Mouse (Mus musculus) olfactory bulb, adult 2 months (tissue): ENCODE data around the gene Sugp2. TPM values are rescaled to one million over a fixed set of nuclear protein-coding genes. Genes with fewer than 3 reads are reported as not detected.
"Not testable (repeated sequence)": the region's sequence is repeated elsewhere in the genome, so short reads cannot be mapped to it uniquely, and the experiment has no call there.

ENCODE experiments used
- H3K27ac ChIP-seq: fragments of 200-500 bp; 2 replicates; pipeline ENCODE4 v1.5.1; 2012; ENCODE audit warnings: low read depth, low read length; ENCODE audit not compliant: insufficient read depth
- H3K4me1 ChIP-seq: fragments of 200-500 bp; 2 replicates; pipeline ENCODE4 v1.6.1; 2012; ENCODE audit warnings: low read length; ENCODE audit not compliant: control insufficient read depth, insufficient read depth
- H3K4me3 ChIP-seq: fragments of 200-500 bp; 2 replicates; pipeline ENCODE4 v1.5.1; 2012; ENCODE audit warnings: mild to moderate bottlenecking, low read depth, low read length, moderate library complexity; ENCODE audit not compliant: insufficient read depth
- CTCF ChIP-seq: fragments of 200-500 bp; IDR thresholded peaks from 2 replicates; pipeline ENCODE4 v1.5.1; 2012; ENCODE audit warnings: low read depth, mild to moderate bottlenecking, low read length, moderate library complexity; ENCODE audit not compliant: insufficient read depth
- POLR2A ChIP-seq: fragments of 200-500 bp; IDR thresholded peaks from 2 replicates; pipeline ENCODE4 v1.6.1; 2012; ENCODE audit warnings: mild to moderate bottlenecking, low read depth, low read length, moderate library complexity; ENCODE audit not compliant: insufficient read depth
- WGBS: fragments of 180-500 bp; shearing (Covaris S2); methylation state at CpG from one replicate; pipeline ENCODE4 v1.1.7; 2018; 5-methylcytosine and 5-hydroxymethylcytosine counted together
- polyA plus RNA-seq: library from polyadenylated mRNA; stranded (reverse); fragments of >200 nt; gene quantifications from 2 replicates; pipeline ENCODE4 v1.2.4, GENCODE M21; 2012; ENCODE audit warnings: low replicate concordance; ENCODE audit not compliant: missing spikeins, insufficient read depth, insufficient read length

Sugp2 gene
- polyA plus RNA-seq, 1 experiment: not detected

DNA sequence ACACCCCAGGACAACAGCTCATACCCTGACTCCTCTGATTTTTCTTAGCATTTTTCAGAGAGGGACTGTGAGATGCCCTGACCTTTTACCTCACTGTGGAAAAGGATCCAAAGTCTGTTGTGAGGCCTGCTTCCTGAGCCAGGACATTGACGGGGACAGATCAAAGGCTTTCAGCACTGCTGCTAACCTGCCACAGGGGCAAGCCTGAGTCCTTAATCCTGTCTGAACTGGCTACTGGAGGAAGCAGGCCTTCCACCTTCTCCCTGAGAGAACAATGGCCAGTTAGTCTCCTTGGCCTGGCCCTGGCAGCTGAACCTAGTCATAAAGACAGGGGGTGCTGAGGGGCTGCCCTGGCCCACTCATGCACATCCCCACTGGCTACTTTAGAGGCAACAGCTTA is 25.9 kb upstream of the Sugp2 start:
- WGBS: 62% methylated on average over 1 of the region's 1 CpGs
- H3K27ac ChIP-seq: no peak overlapping the region
- H3K4me3 ChIP-seq: no peak overlapping the region
- no peak for TF ChIP-seq CTCF
- TF ChIP-seq POLR2A: no peak
- peaks cover 10% of the 10 kb centered on the region for H3K4me1 ChIP-seq

DNA sequence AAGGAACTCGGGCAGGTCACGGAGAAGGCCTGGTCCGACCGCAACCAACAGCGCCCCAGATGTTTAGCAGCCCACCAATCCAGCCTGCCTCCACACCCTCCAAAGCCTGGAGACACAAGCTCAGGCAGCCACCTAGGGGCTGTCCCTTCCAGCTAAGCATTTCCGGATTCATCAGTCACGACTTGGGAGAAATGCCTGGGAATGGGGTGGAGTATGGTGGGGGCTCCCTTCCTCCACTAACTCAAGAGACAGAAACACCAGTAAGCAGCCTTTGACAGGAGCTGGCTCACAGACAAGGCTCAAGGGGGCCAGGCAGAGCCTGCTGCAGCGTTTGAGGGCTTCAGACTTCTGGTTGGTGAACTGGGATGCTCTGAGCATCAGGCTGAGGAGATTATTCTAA is 23.5 kb upstream of the Sugp2 start:
- H3K4me3 ChIP-seq: peak overlapping the region; percentile 6; the same call in 1 of the 2 replicates
- WGBS: 24% methylated on average over 8 of the region's 8 CpGs
- TF ChIP-seq CTCF (no peak), POLR2A (no peak)
- peaks cover 6% of the 10 kb centered on the region for H3K4me1 ChIP-seq
- no peak overlapping the region for H3K27ac ChIP-seq

DNA sequence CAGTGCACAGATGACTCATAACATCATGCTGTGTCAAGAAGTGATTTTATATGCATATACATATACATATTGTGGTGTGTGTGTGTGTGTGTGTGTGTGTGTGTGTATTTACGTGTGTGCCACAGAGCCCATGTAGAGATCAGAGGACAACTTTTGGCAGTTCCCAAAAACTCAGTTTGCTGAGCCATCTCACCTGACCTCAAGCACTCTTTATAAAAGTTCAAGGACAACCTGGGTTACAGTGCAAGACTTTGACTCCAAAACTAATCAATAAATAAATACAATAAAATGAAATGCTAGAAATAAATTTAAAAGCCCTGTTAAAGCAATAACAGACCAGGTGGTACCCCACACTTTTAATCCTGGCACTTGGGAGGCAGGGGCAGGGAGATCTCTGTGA is 22.8 kb upstream of the Sugp2 start:
- peaks cover 6% of the 10 kb centered on the region for H3K4me1 ChIP-seq
- H3K4me3 ChIP-seq: peak overlapping the region; percentile 73
- TF ChIP-seq POLR2A: no peak
- TF ChIP-seq CTCF: no peak
- H3K27ac ChIP-seq: no peak overlapping the region
- 58% methylated on average over 1 of the region's 1 CpGs for WGBS

DNA sequence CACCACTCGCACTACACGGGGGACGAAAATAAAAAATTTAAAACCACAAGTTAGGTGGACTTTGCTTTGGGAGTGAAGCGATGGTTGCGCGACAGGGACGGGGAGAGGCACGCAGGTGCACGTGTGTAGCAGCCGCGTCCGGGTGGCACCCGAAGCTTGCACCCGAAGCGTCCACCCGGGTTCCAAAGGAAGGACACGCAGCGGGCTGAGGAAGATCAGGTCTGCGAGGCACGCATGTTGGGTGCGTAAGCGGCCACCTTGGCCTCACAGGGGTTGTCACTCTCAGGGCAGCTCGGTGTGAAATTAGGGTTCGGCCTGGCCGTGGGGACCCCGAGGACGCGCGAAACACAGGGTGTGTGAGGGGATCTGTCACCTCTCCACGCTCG is 22.3 kb upstream of the Sugp2 start:
- peaks cover 7% of the 10 kb centered on the region for H3K4me1 ChIP-seq
- H3K4me3 ChIP-seq: peak overlapping the region; percentile 73
- H3K27ac ChIP-seq: no peak overlapping the region; the same call in 1 of the 2 replicates
- TF ChIP-seq POLR2A (no peak), CTCF (no peak)
- WGBS: under 1% methylated on average over 31 of the region's 31 CpGs

DNA sequence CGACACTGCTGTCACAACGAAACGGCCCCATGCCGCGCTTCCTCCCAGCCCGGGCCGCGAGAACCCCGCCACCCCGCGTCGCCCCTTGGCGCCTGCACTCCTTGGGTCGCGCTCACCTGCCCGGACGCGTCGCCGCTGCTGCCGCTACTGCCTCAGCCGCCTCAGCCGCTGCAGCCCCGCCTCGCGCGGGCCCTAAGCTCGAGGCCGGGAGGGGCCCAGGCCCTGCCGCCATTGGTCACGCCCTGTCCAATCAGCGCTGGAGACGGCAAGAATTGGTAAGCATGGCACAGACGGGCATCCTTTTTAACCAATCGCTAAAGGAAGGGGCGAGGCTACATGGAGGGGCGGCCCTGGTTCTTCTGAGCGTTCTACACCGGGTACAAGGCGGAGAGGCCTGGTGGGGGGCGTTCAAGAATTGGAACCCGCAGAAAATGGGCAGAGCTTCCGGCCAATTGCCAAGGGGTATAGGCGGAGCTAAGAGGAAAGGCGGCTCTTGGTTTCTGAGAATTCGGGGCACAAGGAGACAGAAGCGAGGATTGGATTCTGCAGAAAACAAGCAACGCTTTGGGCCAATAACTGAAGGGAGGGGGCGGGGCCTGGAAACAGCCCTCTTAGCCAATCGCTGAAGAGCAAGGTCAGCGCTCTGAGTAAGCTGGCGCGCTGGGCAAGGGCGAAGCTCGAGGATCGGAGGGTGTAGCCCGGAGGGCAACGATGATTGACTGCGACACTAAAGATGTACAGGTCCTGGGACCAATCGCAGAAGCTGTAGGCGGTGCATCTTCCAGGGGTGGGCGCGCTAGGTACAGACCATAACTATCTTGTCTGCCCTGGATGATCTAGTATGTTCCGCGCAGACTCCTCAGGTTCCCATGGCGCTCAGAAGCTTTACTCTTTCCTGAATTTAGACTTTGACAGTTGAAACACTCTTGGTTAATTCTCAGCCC is 21.6 kb upstream of the Sugp2 start, which contains the start of gene Slc25a42:
TSS of gene Slc25a42 (minus strand) at position 194 of the 944 bp plus-strand sequence.
- 1% methylated on average over 66 of the region's 66 CpGs for WGBS
- Histone ChIP-seq H3K4me1 (peaks cover 9% of the 10 kb centered on the region), H3K27ac (peak within 1 kb of the TSS; percentile 36), H3K4me3 (peak within 1 kb of the TSS; percentile 73)
- TF ChIP-seq POLR2A: peak; percentile 90
- no peak for TF ChIP-seq CTCF

DNA sequence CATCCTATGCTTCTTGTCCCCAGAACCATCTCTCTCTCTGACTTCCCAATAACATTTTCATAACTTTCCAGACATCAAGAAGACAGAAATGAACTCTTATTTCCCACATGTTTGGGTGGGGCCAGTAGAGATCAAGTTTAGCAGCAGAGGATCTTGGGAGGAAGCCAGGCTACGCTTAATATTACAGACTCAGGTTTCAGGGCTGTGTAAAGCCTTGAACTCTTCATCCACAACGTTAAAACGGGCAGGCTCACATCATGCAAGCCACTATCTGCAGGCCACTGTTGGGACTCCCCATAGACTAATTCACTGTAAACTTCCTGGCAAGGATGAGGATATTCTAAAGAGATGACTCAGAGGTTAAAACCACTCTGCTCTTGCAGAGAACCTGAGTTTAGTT is 19.6 kb upstream of the Sugp2 start:
- Histone ChIP-seq H3K27ac (no peak overlapping the region), H3K4me1 (peaks cover 9% of the 10 kb centered on the region), H3K4me3 (no peak overlapping the region)
- 80% methylated on average over 3 of the region's 3 CpGs for WGBS
- TF ChIP-seq POLR2A (no peak), CTCF (no peak)

DNA sequence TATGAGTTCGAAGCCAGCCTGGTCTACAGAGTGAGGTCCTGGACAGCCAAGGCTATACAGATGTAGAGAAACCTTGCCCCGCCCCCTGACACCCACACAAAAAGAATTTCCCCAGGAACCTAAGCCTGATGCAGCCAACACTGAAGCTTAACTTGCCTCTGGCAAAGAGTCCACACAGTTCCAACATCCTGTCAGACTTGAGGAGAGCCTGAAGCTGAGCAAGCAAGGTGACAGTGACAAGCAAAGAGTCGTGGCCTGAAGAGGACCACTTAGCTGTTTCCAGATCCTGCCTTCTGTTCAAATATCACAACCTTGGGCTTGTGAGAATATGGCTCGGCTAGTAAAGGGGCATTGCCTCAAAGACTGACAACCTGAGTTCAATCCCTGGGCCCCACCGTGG is 18.9 kb upstream of the Sugp2 start:
- no peak overlapping the region for H3K27ac ChIP-seq

DNA sequence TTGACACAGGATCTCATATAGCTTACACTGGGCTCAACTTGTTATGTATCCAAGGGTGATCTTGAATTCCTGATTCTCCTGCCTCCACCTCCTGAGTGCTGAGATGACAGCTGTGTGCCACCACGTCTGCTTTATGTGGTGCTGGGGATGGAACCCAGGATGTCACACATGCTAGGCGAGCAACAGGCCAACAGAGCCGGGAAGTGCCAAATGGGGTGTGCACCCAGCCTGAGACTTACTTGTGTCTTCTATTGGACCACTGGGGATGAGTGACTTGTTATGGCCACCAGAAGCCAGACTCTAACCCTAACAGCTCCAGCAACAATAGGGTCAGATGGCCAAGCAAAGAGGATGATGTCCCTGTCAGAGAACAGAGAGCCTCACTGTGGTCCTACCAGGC is 17.9 kb upstream of the Sugp2 start:
- H3K4me3 ChIP-seq, H3K27ac ChIP-seq, H3K4me1 ChIP-seq: not testable (repeated sequence)
- 48% methylated on average over 3 of the region's 3 CpGs for WGBS

More for the DNA sequence above, 18.9 kb upstream of the Sugp2 start:
- peaks cover 9% of the 10 kb centered on the region for H3K4me1 ChIP-seq
- TF ChIP-seq POLR2A (no peak), CTCF (no peak)
- H3K4me3 ChIP-seq: no peak overlapping the region
- 73% methylated on average over 5 of the region's 5 CpGs for WGBS

DNA sequence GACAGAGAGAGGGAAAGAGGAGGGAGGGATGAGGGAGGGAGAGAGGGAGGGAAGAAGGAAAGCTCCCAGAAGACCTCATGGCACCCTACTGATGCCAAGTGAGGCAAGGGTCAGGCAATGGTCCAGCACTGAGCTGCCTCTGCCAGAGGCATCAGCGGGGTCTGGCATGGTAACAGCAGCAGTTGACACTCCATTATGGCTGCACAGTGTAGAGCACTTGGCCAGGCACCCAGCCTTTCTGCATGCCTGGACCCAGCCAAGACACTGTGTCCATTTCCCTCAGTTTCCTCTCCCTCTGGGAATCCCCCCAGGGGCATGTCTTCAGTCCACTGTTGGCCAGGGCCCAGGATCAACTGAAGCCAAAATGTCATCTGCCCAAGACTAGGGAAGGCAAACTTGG is 17.5 kb upstream of the Sugp2 start:
- no peak overlapping the region for H3K4me3 ChIP-seq
- 31% methylated on average over 1 of the region's 1 CpGs for WGBS
- no peak for TF ChIP-seq CTCF
- no peak for TF ChIP-seq POLR2A
- H3K4me1 ChIP-seq: peaks cover 9% of the 10 kb centered on the region
- H3K27ac ChIP-seq: 0 out of 2 replicates have a peak overlapping the region, but pooled peaks have one; percentile 27

DNA sequence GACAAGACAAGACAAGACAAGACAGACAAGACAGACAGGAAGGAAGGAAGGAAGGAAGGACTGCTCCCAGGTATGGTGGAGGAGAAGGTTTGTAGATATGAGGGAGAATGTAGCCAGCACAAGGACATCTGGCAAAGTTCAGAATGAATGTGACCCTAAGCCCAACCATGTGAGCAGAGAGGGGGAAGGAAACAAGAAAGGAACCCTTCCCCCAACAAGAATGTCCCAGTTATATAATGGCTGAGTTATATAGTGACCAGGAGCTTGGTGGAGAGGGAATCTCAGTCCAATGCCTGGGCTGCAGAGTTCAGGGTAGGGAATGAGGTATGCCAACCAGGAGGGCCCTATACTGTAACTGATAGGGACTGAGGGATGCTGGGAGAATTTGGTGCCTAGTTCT is 16.6 kb upstream of the Sugp2 start:
- TF ChIP-seq CTCF (no peak), POLR2A (no peak)
- Histone ChIP-seq H3K4me3 (no peak overlapping the region), H3K27ac (no peak overlapping the region), H3K4me1 (peaks cover 14% of the 10 kb centered on the region)
